Mouse (Mus musculus) intestine, postnatal 0 days (tissue): ENCODE data around the gene Cobl. TPM values are rescaled to one million over a fixed set of nuclear protein-coding genes. Genes with fewer than 3 reads are reported as not detected.

ENCODE experiments used
- ATAC-seq: fragments of 200-750 bp; cut with Nextera tagmentation; 2 replicates; pipeline ENCODE4 v1.8.0; 2017; ENCODE audit warnings: mild to moderate bottlenecking, moderate TSS enrichment, moderate library complexity
- H3K27ac ChIP-seq: fragments of 300-500 bp; sonication (generic); 2 replicates; pipeline ENCODE4 v1.5.1; 2014; ENCODE audit warnings: mild to moderate bottlenecking, low read depth, low read length, moderate library complexity
- H3K27me3 ChIP-seq: fragments of 300-500 bp; sonication (generic); replicated peaks from 2 replicates; pipeline ENCODE4 v1.6.1; 2014; ENCODE audit warnings: low read length, mixed read lengths; ENCODE audit not compliant: control insufficient read depth, insufficient read depth
- H3K36me3 ChIP-seq: fragments of 300-500 bp; sonication (generic); 2 replicates; pipeline ENCODE4 v1.6.1; 2014; ENCODE audit warnings: mild to moderate bottlenecking, moderate library complexity; ENCODE audit not compliant: control insufficient read depth, insufficient read depth
- H3K4me1 ChIP-seq: fragments of 300-500 bp; sonication (generic); replicated peaks from 2 replicates; pipeline ENCODE4 v1.6.1; 2014; ENCODE audit warnings: antibody characterized with exemption, low read length, mixed read lengths; ENCODE audit not compliant: control insufficient read depth, insufficient read depth
- H3K4me2 ChIP-seq: fragments of 300-500 bp; sonication (generic); replicated peaks from 2 replicates; pipeline ENCODE4 v1.6.1; 2014; ENCODE audit warnings: low read depth, mild to moderate bottlenecking, moderate library complexity
- H3K4me3 ChIP-seq: fragments of 300-500 bp; sonication (generic); 2 replicates; pipeline ENCODE4 v1.5.1; 2014; ENCODE audit warnings: low read depth, low read length
- H3K9ac ChIP-seq: fragments of 300-500 bp; sonication (generic); 2 replicates; pipeline ENCODE4 v1.6.1; 2014; ENCODE audit warnings: mild to moderate bottlenecking, low read depth, low read length
- H3K9me3 ChIP-seq: fragments of 300-500 bp; sonication (generic); 2 replicates; pipeline ENCODE4 v1.6.1; 2016; ENCODE audit warnings: mixed run types; ENCODE audit not compliant: control insufficient read depth
- CTCF ChIP-seq: sonication (generic); IDR thresholded peaks from 2 replicates; pipeline ENCODE4 v1.5.1; 2016; ENCODE audit warnings: low read depth, mild to moderate bottlenecking, control low read depth, antibody characterized with exemption, moderate library complexity
- WGBS: fragments of 180-500 bp; shearing (Covaris S2); extraction: QIAGEN DNeasy Blood & Tissue Kit; methylation state at CpG from one replicate; pipeline ENCODE4 v1.1.7; 2014; 5-methylcytosine and 5-hydroxymethylcytosine counted together
- polyA plus RNA-seq: library from polyadenylated mRNA; unstranded; fragments of >200 nt; fragmentation: Nextera tagmentation; extraction: Ambion mirVana; gene quantifications from 2 replicates; pipeline ENCODE4 v1.2.1, GENCODE M21; 2015

Cobl gene
- polyA plus RNA-seq, 1 experiment from 2014 or later = 6.3 TPM

DNA sequence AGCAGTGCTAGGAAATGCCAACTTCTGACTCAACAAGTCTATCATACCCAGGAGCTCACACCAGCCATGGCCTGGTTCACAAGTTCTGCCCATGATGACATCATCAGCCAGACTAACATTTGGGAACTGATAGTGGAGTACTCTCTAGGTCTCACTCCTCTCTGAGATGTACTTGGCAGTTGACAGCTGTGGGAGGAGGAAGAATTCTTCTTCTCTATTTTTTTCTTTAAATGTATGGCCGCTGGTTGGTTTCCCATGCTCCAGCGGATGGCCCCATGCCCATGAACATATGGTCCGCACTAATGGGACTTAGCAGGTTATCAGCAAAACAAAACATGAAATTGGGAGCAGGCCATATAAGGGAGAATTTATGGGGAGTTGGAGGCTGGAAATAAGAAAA is 145.4 kb downstream of the Cobl start:
- H3K4me1 ChIP-seq = no peaks in the 10 kb centered on the region
- no peak for TF ChIP-seq CTCF
- no peak overlapping the region for H3K27ac ChIP-seq
- H3K4me3 ChIP-seq = no peak overlapping the region
- H3K27me3 ChIP-seq = no peaks in the 10 kb centered on the region
- H3K36me3 ChIP-seq = no peaks in the 10 kb centered on the region; the same call in 1 of the 2 replicates
- H3K4me2 ChIP-seq = no peak overlapping the region
- H3K9me3 ChIP-seq = no peaks in the 10 kb centered on the region
- no peak for ATAC-seq
- 87% methylated on average over 3 of the region's 3 CpGs for WGBS
- H3K9ac ChIP-seq = no peak overlapping the region

DNA sequence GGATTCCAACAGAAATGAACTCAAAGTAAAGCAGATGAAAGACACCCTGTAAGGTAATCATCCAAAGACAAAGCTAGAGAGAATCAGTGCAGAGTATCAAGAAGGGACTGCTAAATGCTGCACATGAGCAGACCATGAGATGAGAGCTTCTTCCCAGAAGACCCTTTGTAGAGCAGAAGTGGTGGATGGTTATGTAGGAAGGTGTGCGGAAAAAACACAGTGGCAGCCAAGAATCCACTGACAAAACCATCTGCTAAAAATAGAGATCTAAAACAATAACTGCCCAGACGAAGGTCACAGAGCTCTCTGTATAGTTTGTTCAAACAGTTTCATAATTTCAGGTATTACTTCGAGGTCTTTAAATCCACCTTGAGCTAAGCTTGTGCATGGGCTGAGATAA is 149.1 kb downstream of the Cobl start:
- ATAC-seq = no peak
- no peaks in the 10 kb centered on the region for H3K36me3 ChIP-seq
- H3K4me3 ChIP-seq = no peak overlapping the region
- H3K27ac ChIP-seq = no peak overlapping the region
- H3K9me3 ChIP-seq = no peaks in the 10 kb centered on the region
- 52% methylated on average over 3 of the region's 3 CpGs for WGBS
- no peak for TF ChIP-seq CTCF
- H3K4me2 ChIP-seq = no peak overlapping the region
- H3K9ac ChIP-seq = no peak overlapping the region
- H3K4me1 ChIP-seq = no peaks in the 10 kb centered on the region
- no peaks in the 10 kb centered on the region for H3K27me3 ChIP-seq

DNA sequence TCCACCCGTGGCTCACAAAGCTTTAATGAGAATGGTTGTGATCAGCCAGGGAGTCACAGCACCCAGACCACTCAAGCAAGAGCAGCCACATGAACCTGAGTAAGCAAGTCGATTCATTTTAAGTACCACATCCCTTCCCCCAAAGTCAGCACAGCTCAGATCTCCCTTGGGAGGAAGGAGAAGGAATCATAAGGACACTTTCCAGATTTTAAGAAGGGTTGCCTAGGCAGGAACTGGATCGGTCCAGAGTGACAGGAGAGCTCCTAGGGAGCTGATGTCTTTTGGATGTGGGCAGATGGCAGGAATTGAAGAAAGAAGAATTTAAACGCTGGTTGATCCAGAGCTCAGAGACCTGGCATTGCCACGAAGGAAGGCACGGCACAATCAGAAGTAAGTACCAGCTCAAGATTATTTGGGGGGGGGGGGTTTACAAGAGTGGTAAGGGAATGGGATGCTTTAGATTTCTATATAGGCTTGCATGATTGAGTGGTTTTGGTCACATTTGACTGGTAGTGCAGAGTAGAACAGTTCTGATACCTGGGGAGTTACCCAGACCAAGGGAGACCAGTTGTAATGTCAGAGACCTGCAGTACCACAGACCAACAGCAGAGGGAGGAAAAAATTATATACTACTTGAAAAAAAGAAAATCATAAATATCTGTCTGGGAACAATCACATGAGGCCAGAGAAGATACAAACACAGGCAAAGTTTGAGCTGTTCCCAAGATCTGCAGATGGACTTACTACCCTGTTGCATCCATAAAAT is 150.3 kb downstream of the Cobl start:
- Histone ChIP-seq H3K36me3 (no peaks in the 10 kb centered on the region; the same call in 1 of the 2 replicates), H3K9me3 (no peaks in the 10 kb centered on the region), H3K27ac (no peak overlapping the region), H3K27me3 (no peaks in the 10 kb centered on the region), H3K4me1 (no peaks in the 10 kb centered on the region), H3K9ac (no peak overlapping the region), H3K4me3 (no peak overlapping the region), H3K4me2 (no peak overlapping the region)
- 79% methylated on average over 6 of the region's 6 CpGs for WGBS
- TF ChIP-seq CTCF = peak; percentile 68
- no peak for ATAC-seq

- no peak overlapping the region for H3K27ac ChIP-seq
These were observed 153.3 kb downstream of the Cobl start for GRCm38 (mm10) chr11:12311419-12311818.

DNA sequence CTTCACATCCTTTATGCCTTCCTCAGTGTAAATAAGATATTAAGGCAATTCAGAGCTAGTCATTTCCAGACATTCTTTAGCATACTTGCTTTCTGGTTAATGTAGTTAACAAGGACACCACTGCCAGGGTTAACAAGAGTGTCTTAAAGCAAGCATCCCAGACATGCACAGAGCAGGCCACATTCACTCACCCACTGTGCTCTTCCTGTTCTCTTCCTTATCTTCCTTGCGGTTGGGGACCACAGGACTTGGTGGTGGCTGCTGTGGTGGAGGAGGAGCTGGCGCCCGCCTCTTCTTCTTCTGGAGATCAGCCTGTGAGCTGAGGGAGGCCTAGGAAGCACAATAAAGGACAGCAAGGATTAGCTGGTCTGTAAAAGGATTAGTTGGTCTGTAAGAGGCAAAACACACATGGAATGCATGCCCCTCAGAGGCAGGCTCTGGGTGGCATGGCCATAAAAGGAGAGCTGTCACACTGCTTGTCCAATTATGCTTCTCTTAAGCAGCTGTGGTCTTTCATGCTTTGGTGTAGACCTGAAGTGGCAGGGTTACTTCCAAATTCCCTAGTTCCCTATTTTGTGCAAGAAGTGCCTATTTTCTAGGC is 155.2 kb downstream of the Cobl start:
- no peak for ATAC-seq
- no peaks in the 10 kb centered on the region for H3K27me3 ChIP-seq
- no peak overlapping the region for H3K27ac ChIP-seq
- no peak overlapping the region for H3K4me2 ChIP-seq
- H3K9ac ChIP-seq = no peak overlapping the region
- WGBS = 49% methylated on average over 3 of the region's 3 CpGs
- no peak for TF ChIP-seq CTCF
- H3K36me3 ChIP-seq = no peaks in the 10 kb centered on the region; the same call in 1 of the 2 replicates
- no peak overlapping the region for H3K4me3 ChIP-seq
- no peaks in the 10 kb centered on the region for H3K4me1 ChIP-seq
- H3K9me3 ChIP-seq = no peaks in the 10 kb centered on the region

More at GRCm38 (mm10) chr11:12311419-12311818, 153.3 kb downstream of the Cobl start:
- no peak for TF ChIP-seq CTCF
- Histone ChIP-seq H3K4me3 (no peak overlapping the region), H3K9me3 (no peaks in the 10 kb centered on the region), H3K36me3 (no peaks in the 10 kb centered on the region; the same call in 1 of the 2 replicates), H3K9ac (no peak overlapping the region), H3K4me1 (no peaks in the 10 kb centered on the region), H3K4me2 (no peak overlapping the region), H3K27me3 (no peaks in the 10 kb centered on the region)
- WGBS = 79% methylated on average over 6 of the region's 6 CpGs
- no peak for ATAC-seq

DNA sequence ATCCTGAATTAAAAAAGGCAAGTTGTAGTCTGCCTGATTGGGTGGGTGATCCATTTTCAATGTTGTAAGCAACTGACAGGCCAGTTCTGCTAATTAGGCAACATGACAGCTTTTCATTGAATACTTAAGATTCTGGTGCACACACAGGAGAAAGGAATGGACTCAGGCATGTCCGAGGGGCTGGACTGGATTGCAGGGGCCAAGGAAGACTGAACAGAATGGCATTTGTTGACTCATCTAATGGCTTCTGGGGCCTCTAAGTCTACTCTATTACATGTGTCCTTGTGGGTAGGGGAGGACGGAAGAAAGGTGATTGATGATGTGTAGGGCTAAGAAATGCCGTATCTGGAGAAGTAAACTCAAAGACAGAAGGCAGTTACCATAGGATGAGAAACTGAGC is 159.9 kb downstream of the Cobl start:
- Histone ChIP-seq H3K4me3 (no peak overlapping the region), H3K36me3 (no peaks in the 10 kb centered on the region; the same call in 1 of the 2 replicates), H3K4me2 (no peak overlapping the region), H3K4me1 (no peaks in the 10 kb centered on the region), H3K27ac (no peak overlapping the region), H3K9ac (no peak overlapping the region), H3K27me3 (no peaks in the 10 kb centered on the region), H3K9me3 (no peaks in the 10 kb centered on the region)
- no peak for TF ChIP-seq CTCF
- WGBS = 62% methylated on average over 3 of the region's 3 CpGs
- ATAC-seq = no peak
